Mouse (Mus musculus): ENCODE measurements at regions not wholly inside any gene's neighbourhood (a gene's known extent, or its start where the extent isn't known, plus 50 kb on each side); places are given as distances from the start of the nearest gene placed in this dataset.

GRCm38 (mm10) chr8:77982031-77982430 is 231.1 kb upstream of the Ttc29 start:
- H3K9ac ChIP-seq (replicated peaks) = no peak overlapping the region
- 81% methylated on average over 3 of the region's 3 CpGs for WGBS
- H3K27me3 ChIP-seq = no peaks in the 10 kb centered on the region
- no peaks in the 10 kb centered on the region for H3K9me3 ChIP-seq
- no peak overlapping the region for H3K4me2 ChIP-seq
- ATAC-seq (ENCODE audit: insufficient number of reproducible peaks, insufficient read depth, low FRiP score, low TSS enrichment, low read depth) = no peak
- no peaks in the 10 kb centered on the region for H3K36me3 ChIP-seq
- no peaks in the 10 kb centered on the region for H3K4me1 ChIP-seq (replicated peaks)
- H3K27ac ChIP-seq = no peak overlapping the region
- H3K4me3 ChIP-seq (replicated peaks) = no peak overlapping the region

GRCm38 (mm10) chr8:77983476-77983875 is 229.6 kb upstream of the Ttc29 start:
- 72% methylated on average over 3 of the region's 3 CpGs for WGBS
- no peaks in the 10 kb centered on the region for H3K27me3 ChIP-seq
- no peak for ATAC-seq (ENCODE audit: insufficient number of reproducible peaks, insufficient read depth, low FRiP score, low TSS enrichment, low read depth)

GRCm38 (mm10) chr8:77987237-77987636 is 225.9 kb upstream of the Ttc29 start:
- 0 out of 2 replicates have a peak, but pooled peaks cover 7% of the 10 kb centered on the region for H3K4me1 ChIP-seq (replicated peaks)
- no peaks in the 10 kb centered on the region for H3K27me3 ChIP-seq
- H3K4me2 ChIP-seq = no peak overlapping the region
- no peak overlapping the region for H3K4me3 ChIP-seq (replicated peaks)
- H3K36me3 ChIP-seq = no peaks in the 10 kb centered on the region
- H3K9me3 ChIP-seq = no peaks in the 10 kb centered on the region
- no peak for ATAC-seq (ENCODE audit: insufficient number of reproducible peaks, insufficient read depth, low FRiP score, low TSS enrichment, low read depth)
- no peak overlapping the region for H3K9ac ChIP-seq (replicated peaks)
- no peak overlapping the region for H3K27ac ChIP-seq

More at GRCm38 (mm10) chr8:77983476-77983875, 229.6 kb upstream of the Ttc29 start:
- Histone ChIP-seq H3K9ac (replicated peaks) (no peak overlapping the region), H3K36me3 (no peaks in the 10 kb centered on the region), H3K4me3 (replicated peaks) (no peak overlapping the region), H3K4me2 (no peak overlapping the region), H3K9me3 (no peaks in the 10 kb centered on the region), H3K27ac (no peak overlapping the region), H3K4me1 (replicated peaks) (0 out of 2 replicates have a peak, but pooled peaks cover 2% of the 10 kb centered on the region)

- Histone ChIP-seq H3K9me3 (no peaks in the 10 kb centered on the region), H3K4me3 (replicated peaks) (no peak overlapping the region), H3K27me3 (no peaks in the 10 kb centered on the region), H3K27ac (no peak overlapping the region), H3K4me1 (replicated peaks) (0 out of 2 replicates have a peak, but pooled peaks cover 7% of the 10 kb centered on the region), H3K9ac (replicated peaks) (no peak overlapping the region), H3K4me2 (no peak overlapping the region), H3K36me3 (no peaks in the 10 kb centered on the region)
- no peak; the same call in 1 of the 2 replicates for ATAC-seq (ENCODE audit: insufficient number of reproducible peaks, insufficient read depth, low FRiP score, low TSS enrichment, low read depth)
- 76% methylated on average over 8 of the region's 8 CpGs for WGBS
Observed at GRCm38 (mm10) chr8:77988291-77989056, 224.6 kb upstream of the Ttc29 start.

GRCm38 (mm10) chr8:77991050-77991449 is 222.0 kb upstream of the Ttc29 start:
- Histone ChIP-seq H3K4me3 (replicated peaks) (no peak overlapping the region), H3K4me1 (replicated peaks) (0 out of 2 replicates have a peak, but pooled peaks cover 7% of the 10 kb centered on the region), H3K36me3 (no peaks in the 10 kb centered on the region), H3K27ac (no peak overlapping the region), H3K4me2 (no peak overlapping the region), H3K9ac (replicated peaks) (no peak overlapping the region), H3K27me3 (no peaks in the 10 kb centered on the region), H3K9me3 (no peaks in the 10 kb centered on the region)
- no peak for ATAC-seq (ENCODE audit: insufficient number of reproducible peaks, insufficient read depth, low FRiP score, low TSS enrichment, low read depth)
- WGBS = 35% methylated on average over 4 of the region's 4 CpGs

GRCm38 (mm10) chr8:78000303-78000702 is 212.8 kb upstream of the Ttc29 start:
- Histone ChIP-seq H3K4me1 (replicated peaks) (peaks cover 17% of the 10 kb centered on the region), H3K9ac (replicated peaks) (no peak overlapping the region), H3K4me2 (no peak overlapping the region), H3K27ac (no peak overlapping the region), H3K27me3 (no peaks in the 10 kb centered on the region), H3K4me3 (replicated peaks) (no peak overlapping the region), H3K36me3 (no peaks in the 10 kb centered on the region), H3K9me3 (no peaks in the 10 kb centered on the region)
- WGBS = 97% methylated on average over 2 of the region's 3 CpGs
- ATAC-seq (ENCODE audit: insufficient number of reproducible peaks, insufficient read depth, low FRiP score, low TSS enrichment, low read depth) = no peak

- H3K27ac ChIP-seq = 0 out of 2 replicates have a peak overlapping the region, but pooled peaks have one; percentile 23
- H3K4me3 ChIP-seq (replicated peaks) = no peak overlapping the region
- H3K4me2 ChIP-seq = no peak overlapping the region
- no peaks in the 10 kb centered on the region for H3K36me3 ChIP-seq
- H3K4me1 ChIP-seq (replicated peaks) = peaks cover 17% of the 10 kb centered on the region
- no peak overlapping the region for H3K9ac ChIP-seq (replicated peaks)
- H3K9me3 ChIP-seq = no peaks in the 10 kb centered on the region
- no peaks in the 10 kb centered on the region for H3K27me3 ChIP-seq
- WGBS = 50% methylated on average over 5 of the region's 5 CpGs
- ATAC-seq (ENCODE audit: insufficient number of reproducible peaks, insufficient read depth, low FRiP score, low TSS enrichment, low read depth) = peak; percentile 44; the same call in 1 of the 2 replicates
Observed at GRCm38 (mm10) chr8:78001656-78002055, 211.4 kb upstream of the Ttc29 start.

GRCm38 (mm10) chr8:78002071-78002470 is 211.0 kb upstream of the Ttc29 start:
- peak overlapping the region; percentile 23; the same call in 1 of the 2 replicates for H3K27ac ChIP-seq
- H3K9me3 ChIP-seq = no peaks in the 10 kb centered on the region
- H3K4me2 ChIP-seq = no peak overlapping the region
- WGBS = 19% methylated on average over 3 of the region's 3 CpGs
- H3K4me3 ChIP-seq (replicated peaks) = no peak overlapping the region
- H3K4me1 ChIP-seq (replicated peaks) = peaks cover 17% of the 10 kb centered on the region
- ATAC-seq (ENCODE audit: insufficient number of reproducible peaks, insufficient read depth, low FRiP score, low TSS enrichment, low read depth) = 0 out of 2 replicates have a peak, but pooled peaks have one; percentile 58
- H3K9ac ChIP-seq (replicated peaks) = no peak overlapping the region
- no peaks in the 10 kb centered on the region for H3K36me3 ChIP-seq
- H3K27me3 ChIP-seq = no peaks in the 10 kb centered on the region

- Histone ChIP-seq H3K4me2 (no peak overlapping the region), H3K9me3 (no peaks in the 10 kb centered on the region), H3K27ac (no peak overlapping the region), H3K4me1 (replicated peaks) (peaks cover 17% of the 10 kb centered on the region), H3K4me3 (replicated peaks) (no peak overlapping the region), H3K36me3 (no peaks in the 10 kb centered on the region), H3K27me3 (no peaks in the 10 kb centered on the region), H3K9ac (replicated peaks) (no peak overlapping the region)
- 16% methylated on average over 10 of the region's 10 CpGs for WGBS
- no peak for ATAC-seq (ENCODE audit: insufficient number of reproducible peaks, insufficient read depth, low FRiP score, low TSS enrichment, low read depth)
Observed at GRCm38 (mm10) chr8:78003888-78004543, 209.1 kb upstream of the Ttc29 start.

- H3K4me3 ChIP-seq (replicated peaks) = no peak overlapping the region
- no peaks in the 10 kb centered on the region for H3K27me3 ChIP-seq
- H3K36me3 ChIP-seq = no peaks in the 10 kb centered on the region
- no peak overlapping the region for H3K27ac ChIP-seq
- no peaks in the 10 kb centered on the region for H3K9me3 ChIP-seq
- ATAC-seq (ENCODE audit: insufficient number of reproducible peaks, insufficient read depth, low FRiP score, low TSS enrichment, low read depth) = 0 out of 2 replicates have a peak, but pooled peaks have one; percentile 53
- no peak overlapping the region for H3K4me2 ChIP-seq
- no peak overlapping the region for H3K9ac ChIP-seq (replicated peaks)
- H3K4me1 ChIP-seq (replicated peaks) = peaks cover 17% of the 10 kb centered on the region
- WGBS = 56% methylated on average over 12 of the region's 12 CpGs
Observed at GRCm38 (mm10) chr8:78004891-78005290, 208.2 kb upstream of the Ttc29 start.

- no peak for ATAC-seq (ENCODE audit: insufficient number of reproducible peaks, insufficient read depth, low FRiP score, low TSS enrichment, low read depth)
- no peak overlapping the region for H3K4me2 ChIP-seq
- H3K36me3 ChIP-seq = no peaks in the 10 kb centered on the region
- H3K27me3 ChIP-seq = no peaks in the 10 kb centered on the region
- H3K4me1 ChIP-seq (replicated peaks) = no peaks in the 10 kb centered on the region
- no peak overlapping the region for H3K4me3 ChIP-seq (replicated peaks)
- H3K9ac ChIP-seq (replicated peaks) = no peak overlapping the region
- no peak overlapping the region for H3K27ac ChIP-seq
- peaks cover 10% of the 10 kb centered on the region; the same call in 1 of the 2 replicates for H3K9me3 ChIP-seq
Observed at GRCm38 (mm10) chr8:78013101-78013500, 200.0 kb upstream of the Ttc29 start.
